Mouse (Mus musculus) MEL (cell line): ENCODE results near the gene Slc17a1.

Experiments
- MAFK ChIP-seq: IDR thresholded peaks from 2 replicates; pipeline ENCODE4 v1.6.1; 2011; ENCODE audit warnings: low read depth, mild to moderate bottlenecking, low read length, improper control_type of control experiment, borderline replicate concordance
- MAZ ChIP-seq: IDR thresholded peaks from 2 replicates; pipeline ENCODE4 v1.6.1; 2012; ENCODE audit warnings: low read depth, mild to moderate bottlenecking, inconsistent platforms, low read length, improper control_type of control experiment
- NRF1 ChIP-seq: IDR thresholded peaks from 2 replicates; pipeline ENCODE4 v1.6.1; 2014; ENCODE audit warnings: low read depth, mild to moderate bottlenecking, inconsistent platforms, low read length, improper control_type of control experiment, moderate library complexity; ENCODE audit not compliant: poor library complexity, insufficient read depth, severe bottlenecking
- POLR2A ChIP-seq, 2 experiments: IDR thresholded peaks; 2 replicates each; pipeline ENCODE4 v1.6.1; 2011 to 2012; ENCODE audit warnings: low read length in 2 of 2, mild to moderate bottlenecking in 2 of 2, control low read depth in 1 of 2, improper control_type of control experiment in 1 of 2, low read depth in 1 of 2, moderate library complexity in 1 of 2; ENCODE audit not compliant: control insufficient read depth in 1 of 2, insufficient read depth in 1 of 2, poor library complexity in 1 of 2
- SIN3A ChIP-seq: IDR thresholded peaks from 2 replicates; pipeline ENCODE4 v1.6.1; 2012; ENCODE audit warnings: low read length, improper control_type of control experiment, inconsistent platforms
- SMC3 ChIP-seq: IDR thresholded peaks from 2 replicates; pipeline ENCODE4 v1.6.1; 2011; ENCODE audit warnings: low read depth, low read length, improper control_type of control experiment
- TAL1 ChIP-seq: IDR thresholded peaks from 2 replicates; pipeline ENCODE4 v1.6.1; 2012; ENCODE audit warnings: mild to moderate bottlenecking, inconsistent platforms, low read length, moderate library complexity, mixed read lengths
- ZC3H11A ChIP-seq: IDR thresholded peaks from 2 replicates; pipeline ENCODE4 v1.6.1; 2012; ENCODE audit warnings: low read depth, mild to moderate bottlenecking, inconsistent platforms, low read length, improper control_type of control experiment
- ZNF384 ChIP-seq: IDR thresholded peaks from 2 replicates; pipeline ENCODE4 v1.6.1; 2012; ENCODE audit warnings: low read depth, mild to moderate bottlenecking, inconsistent platforms, low read length, improper control_type of control experiment

DNA sequence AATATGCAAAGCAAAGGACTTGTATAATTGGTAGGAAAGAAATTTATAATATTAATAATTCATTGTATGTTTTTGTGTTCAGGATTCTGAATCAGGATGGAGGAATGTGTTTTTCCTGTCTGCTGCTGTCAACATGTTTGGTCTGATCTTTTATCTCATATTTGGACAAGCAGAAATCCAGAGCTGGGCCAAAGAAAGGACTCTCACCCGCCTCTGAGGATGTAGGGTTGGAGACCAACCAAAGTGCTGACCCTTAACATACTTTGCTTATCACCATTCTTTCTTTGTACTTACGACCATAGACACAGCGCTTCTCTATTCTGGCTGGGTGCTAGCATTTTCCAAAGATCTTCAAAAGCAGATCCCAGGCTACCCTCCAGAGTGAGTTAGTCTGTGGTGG lies 45.3 kb upstream of the Slc17a1 start:
- no peak for TF ChIP-seq MAZ
- TF ChIP-seq NRF1: no peak
- no peak for TF ChIP-seq ZC3H11A
- no peak for TF ChIP-seq MAFK
- TF ChIP-seq TAL1: no peak
- no peak for TF ChIP-seq SMC3
- TF ChIP-seq ZNF384: no peak
- TF ChIP-seq POLR2A (IDR thresholded peaks at IDR 0.05; ENCODE audit: control insufficient read depth in 1 of 2, insufficient read depth in 1 of 2, low read depth in 1 of 2, low read length in 2 of 2, poor library complexity in 1 of 2): no peak
- no peak for TF ChIP-seq SIN3A
